Mouse (Mus musculus): Measurements from ENCODE around the gene Smc1a. TPM values are rescaled to one million over a fixed set of nuclear protein-coding genes. Genes with fewer than 3 reads are reported as not detected.
"Not testable (repeated sequence)": the region's sequence is repeated elsewhere in the genome, so short reads cannot be mapped to it uniquely, and the experiment has no call there.

The Smc1a gene
- polyA plus RNA-seq, 1 experiment = 49.5 TPM

GRCm38 (mm10) chrX:152054094-152054493 lies 37.9 kb downstream of the Smc1a start:
- WGBS = 93% methylated on average over 1 of the region's 1 CpGs
- DNase-seq = no peak

GRCm38 (mm10) chrX:152065674-152066073 lies 49.4 kb downstream of the Smc1a start:
- no peaks in the 10 kb centered on the region for H3K27me3 ChIP-seq (ENCODE audit: control insufficient read depth, insufficient read depth, low read length)
- no peak for DNase-seq
- H3K4me1 ChIP-seq (replicated peaks; ENCODE audit: control insufficient read depth, insufficient read depth, low read length) = no peaks in the 10 kb centered on the region
- H3K36me3 ChIP-seq (ENCODE audit: control insufficient read depth, insufficient read depth, low read length) = peaks cover 22% of the 10 kb centered on the region
- H3K4me3 ChIP-seq (ENCODE audit: control insufficient read depth, insufficient read depth, low read length) = no peak overlapping the region
- WGBS = 10% methylated on average over 2 of the region's 2 CpGs
- no peak overlapping the region for H3K27ac ChIP-seq (ENCODE audit: control insufficient read depth, insufficient read depth, low read length)
- TF ChIP-seq CTCF (IDR thresholded peaks at IDR 0.05; ENCODE audit: borderline replicate concordance, control insufficient read depth, extremely low read depth, insufficient read depth, low read length, poor library complexity) (no peak), POLR2A (IDR thresholded peaks at IDR 0.05; ENCODE audit: control insufficient read depth, extremely low read depth, insufficient read depth, low read length, poor library complexity) (no peak)

More at GRCm38 (mm10) chrX:152054094-152054493, 37.9 kb downstream of the Smc1a start:
- no peaks in the 10 kb centered on the region for H3K4me1 ChIP-seq (replicated peaks; ENCODE audit: control insufficient read depth, insufficient read depth, low read length)
- no peak overlapping the region for H3K4me3 ChIP-seq (ENCODE audit: control insufficient read depth, insufficient read depth, low read length)
- peaks cover 22% of the 10 kb centered on the region for H3K36me3 ChIP-seq (ENCODE audit: control insufficient read depth, insufficient read depth, low read length)
- H3K27ac ChIP-seq (ENCODE audit: control insufficient read depth, insufficient read depth, low read length) = no peak overlapping the region
- TF ChIP-seq CTCF (IDR thresholded peaks at IDR 0.05; ENCODE audit: borderline replicate concordance, control insufficient read depth, extremely low read depth, insufficient read depth, low read length, poor library complexity) (no peak), POLR2A (IDR thresholded peaks at IDR 0.05; ENCODE audit: control insufficient read depth, extremely low read depth, insufficient read depth, low read length, poor library complexity) (no peak)
- no peaks in the 10 kb centered on the region for H3K27me3 ChIP-seq (ENCODE audit: control insufficient read depth, insufficient read depth, low read length)

GRCm38 (mm10) chrX:152067789-152068188 lies 51.6 kb downstream of the Smc1a start:
- Histone ChIP-seq H3K27ac (ENCODE audit: control insufficient read depth, insufficient read depth, low read length) (no peak overlapping the region), H3K36me3 (ENCODE audit: control insufficient read depth, insufficient read depth, low read length) (peaks cover 4% of the 10 kb centered on the region; the same call in 1 of the 2 replicates), H3K27me3 (ENCODE audit: control insufficient read depth, insufficient read depth, low read length) (no peaks in the 10 kb centered on the region), H3K4me3 (ENCODE audit: control insufficient read depth, insufficient read depth, low read length) (no peak overlapping the region), H3K4me1 (replicated peaks; ENCODE audit: control insufficient read depth, insufficient read depth, low read length) (no peaks in the 10 kb centered on the region)
- no peak for DNase-seq
- TF ChIP-seq CTCF (IDR thresholded peaks at IDR 0.05; ENCODE audit: borderline replicate concordance, control insufficient read depth, extremely low read depth, insufficient read depth, low read length, poor library complexity) (no peak), POLR2A (IDR thresholded peaks at IDR 0.05; ENCODE audit: control insufficient read depth, extremely low read depth, insufficient read depth, low read length, poor library complexity) (no peak)
- 44% methylated on average over 1 of the region's 1 CpGs for WGBS

GRCm38 (mm10) chrX:152089832-152090614 lies 73.8 kb downstream of the Smc1a start:
- DNase-seq; H3K4me1 ChIP-seq (replicated peaks; ENCODE audit: control insufficient read depth, insufficient read depth, low read length); H3K27me3 ChIP-seq (ENCODE audit: control insufficient read depth, insufficient read depth, low read length); H3K36me3 ChIP-seq (ENCODE audit: control insufficient read depth, insufficient read depth, low read length); H3K27ac ChIP-seq (ENCODE audit: control insufficient read depth, insufficient read depth, low read length); H3K4me3 ChIP-seq (ENCODE audit: control insufficient read depth, insufficient read depth, low read length): not testable (repeated sequence)
- 66% methylated on average over 7 of the region's 7 CpGs for WGBS

DNA sequence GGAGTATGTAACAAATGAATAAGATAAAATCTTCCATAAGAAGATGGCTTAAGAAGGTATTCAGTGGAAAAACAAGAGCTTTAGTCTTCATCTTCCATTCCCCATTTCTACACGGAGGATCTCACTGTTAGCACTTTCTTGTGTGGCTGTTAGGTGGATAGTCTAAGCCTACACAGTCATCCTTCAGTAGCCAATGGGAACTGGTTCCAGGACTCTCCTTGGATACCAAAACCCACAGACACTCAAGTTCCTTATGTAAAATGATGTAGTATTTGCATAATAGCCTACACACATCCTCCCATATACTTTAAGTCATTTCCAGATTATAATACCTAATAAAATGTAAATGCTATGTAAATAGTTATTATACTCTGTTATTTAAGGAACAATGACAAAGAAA lies 81.3 kb downstream of the Smc1a start:
- Histone ChIP-seq H3K4me1 (replicated peaks; ENCODE audit: control insufficient read depth, insufficient read depth, low read length) (no peaks in the 10 kb centered on the region), H3K27me3 (ENCODE audit: control insufficient read depth, insufficient read depth, low read length) (no peaks in the 10 kb centered on the region), H3K27ac (ENCODE audit: control insufficient read depth, insufficient read depth, low read length) (no peak overlapping the region), H3K4me3 (ENCODE audit: control insufficient read depth, insufficient read depth, low read length) (no peak overlapping the region), H3K36me3 (ENCODE audit: control insufficient read depth, insufficient read depth, low read length) (no peaks in the 10 kb centered on the region)
- 73% methylated on average over 1 of the region's 1 CpGs for WGBS
- DNase-seq = no peak
- TF ChIP-seq CTCF (IDR thresholded peaks at IDR 0.05; ENCODE audit: borderline replicate concordance, control insufficient read depth, extremely low read depth, insufficient read depth, low read length, poor library complexity) (no peak), POLR2A (IDR thresholded peaks at IDR 0.05; ENCODE audit: control insufficient read depth, extremely low read depth, insufficient read depth, low read length, poor library complexity) (no peak)

Other genes with a start within 250 kb of the Smc1a start
- 96.9 and 100 TPM in 2 replicates for gene Huwe1, start 215.6 kb upstream of the Smc1a start, polyA plus RNA-seq (2012; rRNA removed)
- 51.3 and 69.7 TPM in 2 replicates for gene Hsd17b10, start 14.6 kb upstream of the Smc1a start, polyA plus RNA-seq (2012; rRNA removed)
- 0.27 and 0.54 TPM in 2 replicates for gene Ribc1, start 133 bp upstream of the Smc1a start, polyA plus RNA-seq (2012; rRNA removed)
- 6.0 and 9.7 TPM in 2 replicates for gene Iqsec2, start 127.8 kb downstream of the Smc1a start, polyA plus RNA-seq (2012; rRNA removed)
- 92.5 and 114 TPM in 2 replicates for gene Kdm5c, start 216.6 kb downstream of the Smc1a start, polyA plus RNA-seq (2012; rRNA removed)

Data from thymus, adult 2 months (tissue).